Mouse (Mus musculus) embryonic facial prominence, embryonic 12.5 days (tissue): ENCODE measurements at regions not wholly inside any gene's neighbourhood (a gene's known extent, or its start where the extent isn't known, plus 50 kb on each side); places are given as distances from the start of the nearest gene placed in this dataset.
A peak's percentile ranks its signal among the peaks of the same experiment; 100 is the strongest.

Experiments
- ATAC-seq: fragments of 200-750 bp; cut with Nextera tagmentation; 2 replicates; pipeline ENCODE4 v1.8.0; 2017; ENCODE audit not compliant: insufficient number of reproducible peaks, insufficient read depth, low FRiP score, low TSS enrichment
- H3K27ac ChIP-seq: fragments of 300-500 bp; sonication (generic); 2 replicates; pipeline ENCODE4 v1.5.1; 2016; ENCODE audit warnings: mild to moderate bottlenecking
- H3K27me3 ChIP-seq: fragments of 300-500 bp; sonication (generic); 2 replicates; pipeline ENCODE4 v1.6.1; 2016; ENCODE audit warnings: mild to moderate bottlenecking, moderate library complexity
- H3K36me3 ChIP-seq: fragments of 300-500 bp; sonication (generic); 2 replicates; pipeline ENCODE4 v1.6.1; 2016; ENCODE audit warnings: mild to moderate bottlenecking
- H3K4me1 ChIP-seq: fragments of 300-500 bp; sonication (generic); 2 replicates; pipeline ENCODE4 v1.6.1; 2016
- H3K4me2 ChIP-seq: fragments of 300-500 bp; sonication (generic); replicated peaks from 2 replicates; pipeline ENCODE4 v1.6.1; 2016; ENCODE audit warnings: mild to moderate bottlenecking, moderate library complexity
- H3K4me3 ChIP-seq: fragments of 300-500 bp; sonication (generic); 2 replicates; pipeline ENCODE4 v1.5.1; 2016; ENCODE audit warnings: mild to moderate bottlenecking
- H3K9ac ChIP-seq: fragments of 300-500 bp; sonication (generic); 2 replicates; pipeline ENCODE4 v1.6.1; 2016; ENCODE audit warnings: mild to moderate bottlenecking, moderate library complexity
- H3K9me3 ChIP-seq: fragments of 300-500 bp; sonication (generic); 2 replicates; pipeline ENCODE4 v1.6.1; 2016; ENCODE audit warnings: mild to moderate bottlenecking, moderate library complexity
- WGBS: fragments of 180-500 bp; shearing (Covaris S2); methylation state at CpG from one replicate; pipeline ENCODE4 v1.1.7; 2016; 5-methylcytosine and 5-hydroxymethylcytosine counted together

DNA sequence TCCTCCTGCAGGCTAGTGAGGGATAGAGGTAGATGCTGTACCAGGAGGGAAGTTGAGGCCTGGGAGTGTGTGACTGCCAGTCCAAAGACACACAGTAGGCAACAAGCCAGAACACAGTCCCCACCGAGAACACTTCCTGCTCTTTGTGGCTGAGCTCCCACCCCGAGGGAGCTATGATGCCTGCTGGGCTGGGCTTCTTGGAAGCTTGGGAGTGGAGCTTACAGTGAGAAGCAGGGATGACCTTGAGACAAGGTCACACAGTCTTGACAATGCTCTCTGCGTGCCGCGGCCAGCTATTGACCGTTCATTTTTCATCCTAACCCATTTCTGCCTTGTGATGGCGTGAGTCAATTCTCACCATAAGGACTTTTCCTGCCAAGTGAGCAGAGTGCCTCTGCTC, 328.9 kb upstream of the Kcnab2 start:
- no peaks in the 10 kb centered on the region for H3K4me1 ChIP-seq
- no peak overlapping the region for H3K27ac ChIP-seq
- no peak overlapping the region for H3K4me2 ChIP-seq
- ATAC-seq: no peak
- H3K9me3 ChIP-seq: no peaks in the 10 kb centered on the region
- H3K4me3 ChIP-seq: no peak overlapping the region
- no peaks in the 10 kb centered on the region for H3K27me3 ChIP-seq
- H3K36me3 ChIP-seq: no peaks in the 10 kb centered on the region
- H3K9ac ChIP-seq: no peak overlapping the region
- WGBS: 79% methylated on average over 7 of the region's 7 CpGs

DNA sequence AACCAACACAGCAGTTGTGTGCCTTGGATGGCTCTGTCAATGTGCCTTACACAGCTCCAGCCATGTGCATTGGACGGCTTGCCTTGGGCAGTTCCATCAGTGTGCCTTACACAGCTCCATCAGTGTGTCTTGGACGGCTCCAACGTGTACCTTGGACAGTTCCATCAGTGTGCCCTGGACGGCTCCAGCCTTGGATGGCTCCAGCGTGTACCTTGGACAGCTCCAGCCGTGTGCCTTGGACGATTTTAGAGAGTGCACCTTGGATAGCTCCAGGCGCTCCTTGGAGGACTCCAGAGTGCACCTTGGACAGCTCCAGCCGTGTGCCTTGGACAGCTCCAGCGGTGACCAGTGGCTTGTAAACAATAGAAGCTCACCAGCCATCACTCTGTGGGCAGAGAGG, 321.7 kb upstream of the Kcnab2 start:
- peak; percentile 83 for ATAC-seq
- H3K4me3 ChIP-seq: no peak overlapping the region
- H3K4me1 ChIP-seq: no peaks in the 10 kb centered on the region
- H3K27me3 ChIP-seq: no peaks in the 10 kb centered on the region
- H3K4me2 ChIP-seq: no peak overlapping the region
- H3K9me3 ChIP-seq: no peaks in the 10 kb centered on the region
- WGBS: 11% methylated on average over 10 of the region's 10 CpGs
- H3K36me3 ChIP-seq: no peaks in the 10 kb centered on the region
- H3K27ac ChIP-seq: no peak overlapping the region
- no peak overlapping the region for H3K9ac ChIP-seq

DNA sequence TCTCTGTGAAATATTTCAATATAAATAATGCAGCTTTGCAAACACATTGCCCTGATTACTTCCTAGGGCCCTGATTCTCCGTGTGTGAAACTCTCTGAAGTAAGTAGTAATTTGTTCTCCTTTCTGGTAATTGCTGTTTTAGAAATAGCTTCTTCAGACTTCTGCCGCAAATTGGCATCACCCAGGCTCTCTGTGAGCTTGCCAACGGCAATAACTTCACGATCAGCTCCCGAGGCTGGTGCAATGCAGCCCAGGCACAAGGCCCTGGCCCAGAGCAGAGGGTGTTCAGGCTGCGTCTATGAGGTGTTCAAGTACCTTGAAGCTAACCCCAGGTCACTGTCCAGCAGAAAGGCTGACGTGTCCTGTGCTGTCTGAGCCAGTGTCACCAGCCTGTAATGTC, 310.8 kb upstream of the Kcnab2 start:
- Histone ChIP-seq H3K4me3 (no peak overlapping the region), H3K9ac (no peak overlapping the region), H3K27ac (no peak overlapping the region), H3K36me3 (no peaks in the 10 kb centered on the region), H3K27me3 (no peaks in the 10 kb centered on the region), H3K9me3 (peaks cover 8% of the 10 kb centered on the region), H3K4me1 (no peaks in the 10 kb centered on the region), H3K4me2 (no peak overlapping the region)
- WGBS: 84% methylated on average over 7 of the region's 7 CpGs
- no peak for ATAC-seq

DNA sequence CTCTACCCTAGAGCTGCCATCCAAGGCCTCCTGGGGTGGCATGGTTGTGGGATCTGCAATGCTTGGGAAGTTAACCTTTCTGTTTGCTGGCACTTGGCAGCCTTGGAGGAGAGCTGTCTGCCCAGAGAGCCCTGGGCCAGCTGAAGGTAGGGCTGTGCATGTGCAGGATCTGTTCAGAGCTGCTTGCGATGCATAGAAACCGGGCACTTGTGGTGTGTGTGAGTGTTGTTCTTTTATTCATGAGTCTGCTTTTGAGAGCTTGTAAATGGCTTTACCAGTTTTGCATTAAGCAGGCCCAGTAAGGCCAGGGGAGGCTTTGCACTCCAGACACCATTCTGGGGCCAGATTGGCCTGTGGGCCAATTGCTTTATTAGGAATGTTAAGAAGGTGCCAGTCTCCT, 307.3 kb upstream of the Kcnab2 start:
- H3K27ac ChIP-seq: no peak overlapping the region
- H3K9me3 ChIP-seq: no peaks in the 10 kb centered on the region
- WGBS: 89% methylated on average over 2 of the region's 2 CpGs
- no peak overlapping the region for H3K9ac ChIP-seq
- no peaks in the 10 kb centered on the region for H3K27me3 ChIP-seq
- no peak overlapping the region for H3K4me2 ChIP-seq
- no peaks in the 10 kb centered on the region for H3K4me1 ChIP-seq
- ATAC-seq: no peak
- H3K4me3 ChIP-seq: no peak overlapping the region
- H3K36me3 ChIP-seq: no peaks in the 10 kb centered on the region

DNA sequence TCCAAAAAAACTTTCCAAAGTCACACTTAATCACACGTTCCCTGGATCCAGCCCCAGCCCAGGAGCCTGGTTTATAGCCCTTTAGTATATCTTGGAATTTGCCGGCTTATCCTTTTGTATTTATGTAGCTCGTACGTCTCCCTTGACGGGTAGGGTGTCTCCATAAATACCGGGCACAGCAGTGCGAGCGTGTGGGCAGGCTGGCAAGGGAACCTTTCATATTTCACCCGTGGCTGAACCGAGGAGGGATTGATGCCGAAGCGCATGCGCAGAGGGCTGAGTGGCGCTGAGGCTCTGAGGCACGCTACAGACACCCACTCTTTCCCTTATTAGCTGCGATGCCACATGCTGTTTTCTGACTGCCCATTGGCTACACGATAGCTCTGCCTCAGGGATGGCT, 301.9 kb upstream of the Kcnab2 start:
- H3K36me3 ChIP-seq: no peaks in the 10 kb centered on the region
- H3K4me3 ChIP-seq: no peak overlapping the region
- H3K4me2 ChIP-seq: no peak overlapping the region
- H3K9me3 ChIP-seq: no peaks in the 10 kb centered on the region
- H3K4me1 ChIP-seq: no peaks in the 10 kb centered on the region
- H3K9ac ChIP-seq: no peak overlapping the region
- 89% methylated on average over 17 of the region's 17 CpGs for WGBS
- no peak for ATAC-seq
- H3K27ac ChIP-seq: no peak overlapping the region
- no peaks in the 10 kb centered on the region for H3K27me3 ChIP-seq

DNA sequence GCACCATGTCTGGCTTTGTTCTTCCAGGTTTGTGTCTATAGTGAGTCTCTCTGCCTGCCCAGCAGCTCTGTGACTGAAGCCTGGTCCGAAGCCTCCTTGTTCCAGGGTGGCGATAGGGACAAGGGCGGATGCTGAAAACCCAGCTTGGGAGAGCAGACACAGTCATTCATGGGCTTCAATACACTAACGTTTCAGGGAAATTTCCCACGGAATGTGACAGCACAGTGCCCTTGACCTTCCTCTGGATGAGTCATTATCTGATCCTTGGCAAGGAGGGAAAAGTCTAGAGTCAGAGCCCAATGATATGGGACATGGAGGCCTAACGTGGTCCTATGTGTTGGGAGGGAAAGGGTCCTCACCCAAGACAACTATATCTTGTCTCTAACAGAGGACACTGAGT, 298.1 kb upstream of the Kcnab2 start:
- H3K27ac ChIP-seq: no peak overlapping the region
- no peaks in the 10 kb centered on the region for H3K36me3 ChIP-seq
- no peaks in the 10 kb centered on the region for H3K9me3 ChIP-seq
- H3K4me3 ChIP-seq: no peak overlapping the region
- H3K27me3 ChIP-seq: no peaks in the 10 kb centered on the region
- no peak for ATAC-seq
- H3K4me1 ChIP-seq: no peaks in the 10 kb centered on the region
- H3K9ac ChIP-seq: no peak overlapping the region
- no peak overlapping the region for H3K4me2 ChIP-seq
- WGBS: 81% methylated on average over 6 of the region's 6 CpGs

DNA sequence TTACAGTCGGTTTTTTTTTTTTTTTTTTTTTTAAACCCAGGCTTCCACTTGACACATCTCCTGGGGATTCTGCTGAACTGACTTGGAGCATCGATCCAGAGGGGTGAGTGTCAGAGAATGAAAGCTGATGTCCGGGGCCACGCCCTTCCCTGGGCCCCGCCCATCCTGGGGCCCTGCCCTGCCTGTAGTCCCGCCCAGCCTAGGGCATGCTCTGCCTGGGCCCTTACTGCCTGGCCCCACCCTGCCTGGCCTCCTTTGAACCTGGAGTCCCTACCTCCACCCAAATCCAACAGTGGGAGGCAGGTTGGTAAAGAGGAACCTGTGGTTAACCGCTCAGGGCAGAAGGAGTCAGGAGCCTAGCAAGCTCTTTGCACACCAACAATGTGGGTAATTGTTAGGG, 293.7 kb upstream of the Kcnab2 start:
- H3K9me3 ChIP-seq: 0 out of 2 replicates have a peak, but pooled peaks cover 7% of the 10 kb centered on the region
- H3K4me3 ChIP-seq: no peak overlapping the region
- H3K36me3 ChIP-seq: no peaks in the 10 kb centered on the region
- H3K27me3 ChIP-seq: no peaks in the 10 kb centered on the region
- H3K4me2 ChIP-seq: no peak overlapping the region
- no peak overlapping the region for H3K9ac ChIP-seq
- no peaks in the 10 kb centered on the region for H3K4me1 ChIP-seq
- WGBS: 72% methylated on average over 7 of the region's 7 CpGs
- no peak for ATAC-seq
- no peak overlapping the region for H3K27ac ChIP-seq

DNA sequence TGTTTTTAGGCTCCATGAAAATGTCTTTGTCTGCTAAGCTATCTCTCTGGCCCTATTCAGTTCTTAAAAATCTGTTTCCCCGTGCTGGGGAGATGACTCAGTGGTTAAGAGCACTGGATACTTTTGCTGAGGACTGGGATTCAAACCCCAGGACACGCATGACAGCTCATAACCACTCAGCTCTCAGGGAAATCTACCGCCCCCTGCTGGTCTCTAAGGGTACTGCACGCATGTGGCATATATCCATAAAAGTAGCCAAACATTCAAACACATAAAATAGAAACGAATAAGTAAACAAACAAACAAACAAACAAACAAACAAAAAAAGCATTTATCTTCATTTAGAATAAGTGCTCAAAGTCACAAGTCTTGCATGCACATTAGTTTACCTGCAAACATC, 289.7 kb upstream of the Kcnab2 start:
- no peak overlapping the region for H3K27ac ChIP-seq

DNA sequence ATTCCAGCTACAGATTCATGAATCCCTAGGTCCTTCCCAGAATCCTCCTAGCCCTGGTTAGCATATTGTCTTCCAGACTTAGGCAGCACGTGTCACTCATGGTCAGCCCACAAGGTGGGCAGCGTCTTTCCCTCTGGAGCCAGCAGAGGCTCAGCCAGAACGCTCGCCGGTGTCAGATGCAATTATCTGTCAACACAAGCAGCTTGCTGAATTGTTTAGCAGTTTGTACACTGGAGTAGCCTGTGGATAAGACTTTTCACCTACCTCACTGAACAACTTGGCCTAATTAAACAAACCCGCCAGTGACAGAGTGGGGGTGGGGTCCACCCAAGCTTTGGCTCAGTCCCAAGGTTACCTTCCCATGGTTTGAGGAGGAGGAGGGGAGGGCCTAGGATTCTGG, 285.4 kb upstream of the Kcnab2 start:
- Histone ChIP-seq H3K4me3 (no peak overlapping the region), H3K36me3 (no peaks in the 10 kb centered on the region), H3K27ac (no peak overlapping the region), H3K9ac (no peak overlapping the region), H3K4me2 (no peak overlapping the region), H3K27me3 (no peaks in the 10 kb centered on the region), H3K4me1 (no peaks in the 10 kb centered on the region), H3K9me3 (0 out of 2 replicates have a peak, but pooled peaks cover 7% of the 10 kb centered on the region)
- ATAC-seq: no peak
- WGBS: 70% methylated on average over 6 of the region's 6 CpGs

More for the DNA sequence above, 289.7 kb upstream of the Kcnab2 start:
- Histone ChIP-seq H3K4me2 (no peak overlapping the region), H3K4me3 (no peak overlapping the region), H3K9me3 (0 out of 2 replicates have a peak, but pooled peaks cover 7% of the 10 kb centered on the region), H3K9ac (no peak overlapping the region), H3K27me3 (no peaks in the 10 kb centered on the region), H3K36me3 (no peaks in the 10 kb centered on the region), H3K4me1 (no peaks in the 10 kb centered on the region)
- no peak for ATAC-seq
- 81% methylated on average over 5 of the region's 5 CpGs for WGBS

DNA sequence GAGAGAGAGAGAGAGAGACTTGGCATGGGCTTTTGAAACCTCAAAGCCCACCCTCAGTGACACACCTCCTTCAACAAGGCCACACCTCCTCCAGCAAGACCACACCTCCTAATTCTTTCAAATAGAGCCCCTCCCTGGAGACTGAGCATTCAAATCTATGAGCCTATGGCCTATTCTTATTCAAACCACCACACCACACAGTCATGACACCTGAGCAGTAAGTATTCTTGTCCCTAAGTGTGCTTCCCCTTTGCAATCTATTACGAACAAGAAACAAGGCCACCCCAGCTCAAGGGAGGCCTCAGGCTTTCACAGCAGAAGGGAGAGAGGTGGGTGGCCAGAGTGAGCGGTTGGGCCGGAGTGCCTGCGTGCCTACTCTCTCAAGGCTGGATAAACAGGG, 284.9 kb upstream of the Kcnab2 start:
- no peak overlapping the region for H3K27ac ChIP-seq
- 87% methylated on average over 4 of the region's 4 CpGs for WGBS
- H3K36me3 ChIP-seq: no peaks in the 10 kb centered on the region
- H3K4me2 ChIP-seq: no peak overlapping the region
- ATAC-seq: no peak
- H3K27me3 ChIP-seq: no peaks in the 10 kb centered on the region
- no peaks in the 10 kb centered on the region for H3K4me1 ChIP-seq
- H3K9ac ChIP-seq: no peak overlapping the region
- 0 out of 2 replicates have a peak, but pooled peaks cover 7% of the 10 kb centered on the region for H3K9me3 ChIP-seq
- no peak overlapping the region for H3K4me3 ChIP-seq

DNA sequence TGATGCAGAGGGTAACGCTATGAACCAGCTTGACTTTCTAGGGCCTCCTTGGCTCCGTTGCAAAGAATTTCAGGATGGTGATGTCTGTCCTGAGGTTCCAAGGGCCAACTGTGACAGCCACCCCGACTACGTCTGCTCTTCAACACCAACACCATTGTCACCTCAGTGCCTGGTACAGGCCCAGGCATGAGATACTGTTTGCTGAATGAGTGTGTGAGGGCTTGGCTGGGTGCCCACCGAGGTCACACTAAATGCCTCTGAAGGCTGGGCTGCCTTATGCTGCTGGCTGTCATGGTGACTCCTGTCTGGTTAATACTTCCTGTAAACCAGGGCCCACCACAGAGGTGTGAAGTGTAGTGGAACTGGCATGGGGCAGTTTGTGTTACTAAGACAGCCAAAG, 279.5 kb upstream of the Kcnab2 start:
- no peak for ATAC-seq
- 83% methylated on average over 5 of the region's 5 CpGs for WGBS

DNA sequence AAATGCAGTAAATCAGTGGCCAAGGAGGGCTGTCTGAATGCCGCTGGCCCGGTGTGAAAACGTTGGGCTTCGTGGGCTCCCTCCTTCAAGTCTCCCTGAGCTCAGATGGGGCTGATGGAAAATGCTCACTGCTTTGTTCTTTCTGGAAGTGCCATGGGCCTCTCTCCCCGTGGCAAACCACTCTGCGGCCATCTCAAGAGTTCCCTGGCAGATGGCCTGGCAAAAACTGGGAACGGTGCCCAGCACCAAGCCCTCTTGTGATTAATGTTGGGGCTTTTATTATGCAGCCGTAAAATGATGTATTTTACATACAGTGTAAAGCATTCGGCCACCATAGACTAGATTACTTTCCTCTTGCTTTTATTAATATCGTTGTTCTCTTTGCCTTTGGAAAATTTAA, 278.9 kb upstream of the Kcnab2 start:
- no peak overlapping the region for H3K4me2 ChIP-seq
- no peak for ATAC-seq
- H3K27ac ChIP-seq: no peak overlapping the region
- H3K9ac ChIP-seq: no peak overlapping the region
- H3K36me3 ChIP-seq: no peaks in the 10 kb centered on the region
- H3K4me1 ChIP-seq: no peaks in the 10 kb centered on the region
- H3K27me3 ChIP-seq: no peaks in the 10 kb centered on the region
- no peak overlapping the region for H3K4me3 ChIP-seq
- peaks cover 2% of the 10 kb centered on the region; the same call in 1 of the 2 replicates for H3K9me3 ChIP-seq
- 88% methylated on average over 10 of the region's 10 CpGs for WGBS

More for the DNA sequence above, 279.5 kb upstream of the Kcnab2 start:
- H3K4me1 ChIP-seq: no peaks in the 10 kb centered on the region
- H3K36me3 ChIP-seq: no peaks in the 10 kb centered on the region
- H3K4me3 ChIP-seq: no peak overlapping the region
- no peak overlapping the region for H3K9ac ChIP-seq
- no peaks in the 10 kb centered on the region for H3K27me3 ChIP-seq
- peaks cover 2% of the 10 kb centered on the region; the same call in 1 of the 2 replicates for H3K9me3 ChIP-seq
- no peak overlapping the region for H3K27ac ChIP-seq
- no peak overlapping the region for H3K4me2 ChIP-seq

DNA sequence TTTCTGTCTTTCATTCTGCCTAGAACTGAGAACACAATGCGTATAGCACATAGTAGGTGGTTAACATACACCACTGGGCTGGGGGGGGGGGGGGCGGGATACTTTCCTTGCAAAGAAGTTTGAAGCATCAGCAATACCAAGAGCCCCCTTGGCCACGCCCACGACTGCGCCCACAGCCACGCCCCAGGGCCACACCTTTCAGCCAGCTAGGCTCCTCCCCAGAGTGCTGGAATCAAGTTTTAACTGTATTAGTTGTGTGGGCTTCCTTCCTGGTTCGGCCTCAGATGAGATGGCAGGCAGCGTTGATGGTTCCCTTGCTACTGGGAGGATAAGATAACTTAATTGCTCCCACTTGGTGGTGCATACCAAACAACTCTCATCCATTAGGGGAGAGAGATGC, 278.1 kb upstream of the Kcnab2 start:
- ATAC-seq: no peak
- WGBS: 85% methylated on average over 8 of the region's 8 CpGs
- no peak overlapping the region for H3K27ac ChIP-seq

More for the DNA sequence above, 278.1 kb upstream of the Kcnab2 start:
- Histone ChIP-seq H3K36me3 (no peaks in the 10 kb centered on the region), H3K9me3 (peaks cover 2% of the 10 kb centered on the region; the same call in 1 of the 2 replicates), H3K9ac (no peak overlapping the region), H3K4me2 (no peak overlapping the region), H3K4me3 (no peak overlapping the region), H3K4me1 (no peaks in the 10 kb centered on the region), H3K27me3 (no peaks in the 10 kb centered on the region)
